In the genomic region with DNA sequence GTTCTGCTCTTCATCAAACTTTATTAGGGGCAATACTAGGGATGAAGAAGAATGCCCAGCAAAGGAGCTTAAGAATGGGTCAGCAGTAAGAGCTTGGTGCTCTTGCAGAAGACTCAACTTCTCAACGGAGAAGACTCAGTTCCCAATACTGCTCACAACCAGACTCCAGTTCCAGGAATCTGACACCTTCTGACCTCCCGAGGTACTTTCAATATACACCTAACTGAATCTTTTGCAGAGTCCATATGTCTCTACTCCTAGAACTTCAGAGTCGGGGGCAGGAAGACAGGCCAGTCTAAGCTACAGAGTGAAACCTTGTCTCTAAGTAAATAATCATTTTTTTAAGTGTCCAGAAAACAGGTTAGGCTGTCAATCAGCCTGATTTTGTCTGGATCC, we compare ENCODE assay signal across 8 mouse cellular contexts. TPM values are rescaled to one million over a fixed set of nuclear protein-coding genes. Genes with fewer than 3 reads are reported as not detected.
DNase-seq lines count a peak whose midpoint lies in the region; ATAC-seq and TF ChIP-seq lines count a peak whose summit lies in the region.

No protein-coding gene starts in this region.

- no peaks in the 10 kb centered on the region for H3K27me3 ChIP-seq in heart, embryonic 11.5 days (ENCODE audit: control insufficient read depth, insufficient read depth, low read length)
- H3K27me3 ChIP-seq in ES-Bruce4 (ENCODE audit: control insufficient read depth, insufficient read depth, low read length, poor library complexity, severe bottlenecking) = no peaks in the 10 kb centered on the region
- no peaks in the 10 kb centered on the region for H3K27me3 ChIP-seq in hindbrain, embryonic 12.5 days
- no peaks in the 10 kb centered on the region for H3K27me3 ChIP-seq in midbrain, embryonic 12.5 days

- peak overlapping the region; percentile 73 for H3K4me2 ChIP-seq in heart, embryonic 11.5 days
- peak overlapping the region; percentile 68 for H3K4me2 ChIP-seq in hindbrain, embryonic 12.5 days (replicated peaks)
- peak overlapping the region; percentile 65 for H3K4me2 ChIP-seq in midbrain, embryonic 12.5 days (replicated peaks)

- H3K27ac ChIP-seq in heart, embryonic 11.5 days (ENCODE audit: low read depth, low read length) = peak overlapping the region; percentile 83
- H3K27ac ChIP-seq in ES-Bruce4 (ENCODE audit: insufficient read depth, low read length) = no peak overlapping the region
- no peak overlapping the region for H3K27ac ChIP-seq in hindbrain, embryonic 12.5 days
- no peak overlapping the region for H3K27ac ChIP-seq in midbrain, embryonic 12.5 days (replicated peaks)

- peaks cover 5% of the 10 kb centered on the region; the same call in 1 of the 2 replicates for H3K9me3 ChIP-seq in heart, embryonic 11.5 days (replicated peaks; ENCODE audit: control insufficient read depth, low read length)
- H3K9me3 ChIP-seq in ES-Bruce4 (replicated peaks; ENCODE audit: control insufficient read depth, insufficient read depth, low read length, poor library complexity, severe bottlenecking) = no peaks in the 10 kb centered on the region
- H3K9me3 ChIP-seq in hindbrain, embryonic 12.5 days (replicated peaks) = peaks cover 1% of the 10 kb centered on the region; the same call in 1 of the 2 replicates
- no peaks in the 10 kb centered on the region for H3K9me3 ChIP-seq in midbrain, embryonic 12.5 days

- TF ChIP-seq POLR2A in ES-Bruce4 (IDR thresholded peaks at IDR 0.05; ENCODE audit: insufficient read depth, low read length) = no peak

- no peak for TF ChIP-seq CTCF in ES-Bruce4 (IDR thresholded peaks at IDR 0.05; ENCODE audit: low read depth, low read length)

- 4% methylated on average over 3 of the region's 3 CpGs for WGBS in heart, embryonic 11.5 days (ENCODE audit: insufficient replicate concordance)
- 16% methylated on average over 3 of the region's 3 CpGs for WGBS in hindbrain, embryonic 12.5 days
- WGBS in midbrain, embryonic 12.5 days = 9% methylated on average over 3 of the region's 3 CpGs

- peak overlapping the region; percentile 95 for H3K9ac ChIP-seq in heart, embryonic 11.5 days (ENCODE audit: low read depth, low read length)
- H3K9ac ChIP-seq in ES-Bruce4 (ENCODE audit: low read depth, poor library complexity, severe bottlenecking) = peak overlapping the region; percentile 99
- H3K9ac ChIP-seq in hindbrain, embryonic 12.5 days = peak overlapping the region; percentile 83
- peak overlapping the region; percentile 83 for H3K9ac ChIP-seq in midbrain, embryonic 12.5 days (replicated peaks)

- no peak for ATAC-seq in heart, embryonic 11.5 days (replicated peaks; ENCODE audit: insufficient number of reproducible peaks, low FRiP score, low TSS enrichment)
- ATAC-seq in hindbrain, embryonic 12.5 days (ENCODE audit: low FRiP score) = peak; percentile 14
- ATAC-seq in midbrain, embryonic 12.5 days (ENCODE audit: low FRiP score, low read depth) = peak; percentile 10; the same call in 1 of the 2 replicates

- peak overlapping the region; percentile 90 for H3K4me3 ChIP-seq in heart, embryonic 11.5 days (ENCODE audit: low read depth, low read length)
- peak overlapping the region; percentile 75 for H3K4me3 ChIP-seq in ES-Bruce4 (ENCODE audit: low read depth, low read length)
- peak overlapping the region; percentile 77 for H3K4me3 ChIP-seq in hindbrain, embryonic 12.5 days
- peak overlapping the region; percentile 76 for H3K4me3 ChIP-seq in midbrain, embryonic 12.5 days

- H3K4me1 ChIP-seq in heart, embryonic 11.5 days (ENCODE audit: control insufficient read depth, insufficient read depth, low read length) = peaks cover 9% of the 10 kb centered on the region
- H3K4me1 ChIP-seq in ES-Bruce4 (ENCODE audit: control insufficient read depth, insufficient read depth, low read length) = no peaks in the 10 kb centered on the region
- peaks cover 14% of the 10 kb centered on the region for H3K4me1 ChIP-seq in hindbrain, embryonic 12.5 days
- H3K4me1 ChIP-seq in midbrain, embryonic 12.5 days = peaks cover 12% of the 10 kb centered on the region

- H3K36me3 ChIP-seq in heart, embryonic 11.5 days (ENCODE audit: control insufficient read depth, insufficient read depth, low read length) = peaks cover under 1% of the 10 kb centered on the region; the same call in 1 of the 2 replicates
- no peaks in the 10 kb centered on the region for H3K36me3 ChIP-seq in ES-Bruce4 (ENCODE audit: control insufficient read depth, insufficient read depth, low read length, poor library complexity, severe bottlenecking)
- 0 out of 2 replicates have a peak, but pooled peaks cover 10% of the 10 kb centered on the region for H3K36me3 ChIP-seq in hindbrain, embryonic 12.5 days
- H3K36me3 ChIP-seq in midbrain, embryonic 12.5 days = 0 out of 2 replicates have a peak, but pooled peaks cover 4% of the 10 kb centered on the region

- no peak for DNase-seq in heart, adult 9 months (ENCODE audit: low spot score in 2 of 2)
- DNase-seq in layer of hippocampus, postnatal 14 days (ENCODE audit: low spot score in 2 of 2) = no peak
- DNase-seq in thymus, postnatal 0 days (ENCODE audit: low spot score) = no peak
- DNase-seq in cerebellum, postnatal 4 days (ENCODE audit: low spot score in 2 of 2) = no peak

- no peak for TF ChIP-seq EP300 in ES-Bruce4 (IDR thresholded peaks at IDR 0.05; ENCODE audit: insufficient read depth, low read depth, low read length)

RNA-seq across cellular contexts. Expression of gene Wtip, which starts 1.1 kb away (rescaled TPM):
- 4.8 and 7.4 TPM in 2 replicates for polyA plus RNA-seq in heart, embryonic 11.5 days (2014; fragmentation: Nextera tagmentation; extraction: Ambion mirVana)
- 43.3 and 55.5 TPM in 2 replicates for polyA plus RNA-seq in ES-Bruce4 (2011; ENCODE audit: insufficient read depth, insufficient read length, low read depth, missing spikeins)
- polyA plus RNA-seq in hindbrain, embryonic 12.5 days (2016; fragmentation: Nextera tagmentation; extraction: Ambion mirVana) = 4.1 and 6.2 TPM in 2 replicates
- 3.0 and 3.8 TPM in 2 replicates for polyA plus RNA-seq in midbrain, embryonic 12.5 days (2016; fragmentation: Nextera tagmentation; extraction: Ambion mirVana)
- total RNA-seq in layer of hippocampus, postnatal 14 days (2021) = 10 to 100 TPM; 13.1 to 14.1 TPM
- polyA plus RNA-seq in thymus, postnatal 0 days (2015; fragmentation: Nextera tagmentation; extraction: Ambion mirVana) = 0.53 and 1.0 TPM in 2 replicates

RNA-seq across cellular contexts. Expression of gene Scgb1b30, which starts 36.7 kb away (rescaled TPM):
- polyA plus RNA-seq in heart, embryonic 11.5 days (2014; fragmentation: Nextera tagmentation; extraction: Ambion mirVana) = not detected in 2 replicates
- not detected in 2 replicates for polyA plus RNA-seq in ES-Bruce4 (2011; ENCODE audit: insufficient read depth, insufficient read length, low read depth, missing spikeins)
- polyA plus RNA-seq in hindbrain, embryonic 12.5 days (2016; fragmentation: Nextera tagmentation; extraction: Ambion mirVana) = not detected in 2 replicates
- not detected in 2 replicates for polyA plus RNA-seq in midbrain, embryonic 12.5 days (2016; fragmentation: Nextera tagmentation; extraction: Ambion mirVana)
- total RNA-seq in layer of hippocampus, postnatal 14 days (2021) = not detected
- not detected in 2 replicates for polyA plus RNA-seq in thymus, postnatal 0 days (2015; fragmentation: Nextera tagmentation; extraction: Ambion mirVana)

RNA-seq across cellular contexts. Expression of gene Uba2, which starts 37.4 kb away (rescaled TPM):
- 125 and 128 TPM in 2 replicates for polyA plus RNA-seq in heart, embryonic 11.5 days (2014; fragmentation: Nextera tagmentation; extraction: Ambion mirVana)
- polyA plus RNA-seq in ES-Bruce4 (2011; ENCODE audit: insufficient read depth, insufficient read length, low read depth, missing spikeins) = 220 and 223 TPM in 2 replicates
- polyA plus RNA-seq in hindbrain, embryonic 12.5 days (2016; fragmentation: Nextera tagmentation; extraction: Ambion mirVana) = 220 and 226 TPM in 2 replicates
- 247 TPM in 2 replicates for polyA plus RNA-seq in midbrain, embryonic 12.5 days (2016; fragmentation: Nextera tagmentation; extraction: Ambion mirVana)
- 10 to 100 TPM; 82.5 to 82.9 TPM for total RNA-seq in layer of hippocampus, postnatal 14 days (2021)
- polyA plus RNA-seq in thymus, postnatal 0 days (2015; fragmentation: Nextera tagmentation; extraction: Ambion mirVana) = 191 and 193 TPM in 2 replicates
